ENCODE assay signal across 20 mouse cellular contexts in genomic region chr3:88100251-88100650, GRCm38 (mm10). TPM values are rescaled to one million over a fixed set of nuclear protein-coding genes. Genes with fewer than 3 reads are reported as not detected.
A peak's percentile ranks its signal among the peaks of the same experiment; 100 is the strongest.
DNase-seq lines count a peak whose midpoint lies in the region; ATAC-seq and TF ChIP-seq lines count a peak whose summit lies in the region.
"Had no signal": no experiment of that assay in that cellular context is flagged by ENCODE, and none has a peak within 500 bp of the region (broad histone marks: within the 10 kb centered on the region; RNA-seq: fewer than 3 reads in every experiment).

No protein-coding gene starts in this region.

- no peak for TF ChIP-seq POLR2A in bone marrow macrophage, adult 2 months (IDR thresholded peaks at IDR 0.05; ENCODE audit: borderline replicate concordance, low read depth, low read length)

- no peak for ATAC-seq in heart, embryonic 13.5 days (ENCODE audit: extremely low read depth, insufficient number of reproducible peaks, low FRiP score, low TSS enrichment)
- ATAC-seq in liver, postnatal 0 days = no peak
- ATAC-seq: intestine, embryonic 15.5 days had no signal

- H3K4me1 ChIP-seq in heart, embryonic 13.5 days = no peaks in the 10 kb centered on the region
- peaks cover 51% of the 10 kb centered on the region for H3K4me1 ChIP-seq in bone marrow macrophage, adult 2 months (ENCODE audit: control insufficient read depth, insufficient read depth, low read length)
- H3K4me1 ChIP-seq in liver, postnatal 0 days (ENCODE audit: insufficient read depth) = no peaks in the 10 kb centered on the region
- H3K4me1 ChIP-seq: hindbrain, embryonic 12.5 days; intestine, embryonic 15.5 days; lung, embryonic 15.5 days had no signal

- peaks cover 97% of the 10 kb centered on the region for H3K36me3 ChIP-seq in heart, embryonic 13.5 days
- H3K36me3 ChIP-seq in liver, postnatal 0 days (replicated peaks; ENCODE audit: insufficient read depth, low read length) = peaks cover 13% of the 10 kb centered on the region

- no peak for DNase-seq in heart, adult 8-10 months (ENCODE audit: low spot score)
- peak; percentile 40 for DNase-seq in layer of hippocampus, adult 9-11 months
- DNase-seq in layer of hippocampus, adult 9-10 months (ENCODE audit: low spot score) = no peak
- peak; percentile 88 for DNase-seq in 3T3-L1 (ENCODE audit: low read depth, low spot score)
- DNase-seq in yolk sac, embryonic 10.5 days (ENCODE audit: low spot score) = no peak
- no peak for DNase-seq in liver, postnatal 0 days
- DNase-seq: adrenal gland, postnatal 36 days; gastrocnemius, adult 2 months; layer of hippocampus, postnatal 36 days had no signal

- no peak overlapping the region for H3K4me2 ChIP-seq in heart, embryonic 13.5 days
- H3K4me2 ChIP-seq in liver, postnatal 0 days (ENCODE audit: low read depth, low read length) = no peak overlapping the region
- H3K4me2 ChIP-seq: hindbrain, embryonic 12.5 days; intestine, embryonic 15.5 days; lung, embryonic 15.5 days had no signal

- whole genome bisulfite sequencing in heart, embryonic 13.5 days = 70% methylated on average over 3 of the region's 3 CpGs
- 61% methylated on average over 3 of the region's 3 CpGs for WGBS in liver, postnatal 0 days (ENCODE audit: insufficient replicate concordance)

- no peak for TF ChIP-seq CTCF in bone marrow macrophage, adult 2 months (IDR thresholded peaks at IDR 0.05; ENCODE audit: low read depth, low read length)
- no peak for TF ChIP-seq CTCF in liver, postnatal 0 days (IDR thresholded peaks at IDR 0.05; ENCODE audit: low read depth)

- no peak overlapping the region for H3K4me3 ChIP-seq in heart, embryonic 13.5 days
- no peak overlapping the region for H3K4me3 ChIP-seq in bone marrow macrophage, adult 2 months (ENCODE audit: insufficient read depth, low read length)
- no peak overlapping the region for H3K4me3 ChIP-seq in liver, postnatal 0 days (ENCODE audit: low read depth, low read length)
- H3K4me3 ChIP-seq: gastrocnemius, adult 2 months; hindbrain, embryonic 12.5 days; intestine, embryonic 15.5 days; lung, embryonic 15.5 days had no signal

- H3K9ac ChIP-seq in heart, embryonic 13.5 days = no peak overlapping the region
- H3K9ac ChIP-seq in liver, postnatal 0 days (replicated peaks) = no peak overlapping the region
- H3K9ac ChIP-seq: hindbrain, embryonic 12.5 days; intestine, embryonic 15.5 days; lung, embryonic 15.5 days had no signal

- no peaks in the 10 kb centered on the region for H3K9me3 ChIP-seq in heart, embryonic 13.5 days
- H3K9me3 ChIP-seq in liver, postnatal 0 days (ENCODE audit: low read length) = no peaks in the 10 kb centered on the region
- H3K9me3 ChIP-seq: hindbrain, embryonic 12.5 days; intestine, embryonic 15.5 days; lung, embryonic 15.5 days had no signal

- no peak for TF ChIP-seq EP300 in liver, postnatal 0 days (IDR thresholded peaks at IDR 0.05; ENCODE audit: low read depth)

- H3K27me3 ChIP-seq in heart, embryonic 13.5 days (replicated peaks) = no peaks in the 10 kb centered on the region
- H3K27me3 ChIP-seq in liver, postnatal 0 days (ENCODE audit: insufficient read depth, low read length) = no peaks in the 10 kb centered on the region
- H3K27me3 ChIP-seq: hindbrain, embryonic 12.5 days; intestine, embryonic 15.5 days; lung, embryonic 15.5 days had no signal

- H3K27ac ChIP-seq in heart, embryonic 13.5 days (replicated peaks) = 0 out of 2 replicates have a peak overlapping the region, but pooled peaks have one; percentile 0
- H3K27ac ChIP-seq in bone marrow macrophage, adult 2 months (ENCODE audit: insufficient read depth, low read depth, low read length) = peak overlapping the region; percentile 29; the same call in 1 of the 2 replicates
- H3K27ac ChIP-seq in liver, postnatal 0 days (ENCODE audit: low read depth) = no peak overlapping the region
- H3K27ac ChIP-seq: gastrocnemius, adult 2 months; hindbrain, embryonic 12.5 days; intestine, embryonic 15.5 days; lung, embryonic 15.5 days had no signal

RNA-seq across cellular contexts. Expression of gene Iqgap3, which starts 18.5 kb away (rescaled TPM):
- 22.7 and 24.2 TPM in 2 replicates for polyA plus RNA-seq in heart, embryonic 13.5 days (2015; fragmentation: Nextera tagmentation; extraction: Ambion mirVana)
- total RNA-seq in heart, adult 8-10 months (2022) = under 1 TPM; 0.22 to 0.80 (median 0.45) TPM
- polyA plus RNA-seq in bone marrow macrophage, adult 2 months (2012; ENCODE audit: insufficient read depth, insufficient read length, missing spikeins) = 20.5 and 25.7 TPM in 2 replicates
- polyA plus RNA-seq in liver, postnatal 0 days (2015; fragmentation: Nextera tagmentation; extraction: Ambion mirVana) = 2.9 and 3.2 TPM in 2 replicates

RNA-seq across cellular contexts. Expression of gene Ttc24, which starts 22.1 kb away (rescaled TPM):
- not detected in 2 replicates for polyA plus RNA-seq in heart, embryonic 13.5 days (2015; fragmentation: Nextera tagmentation; extraction: Ambion mirVana)
- not detected for total RNA-seq in heart, adult 8-10 months (2022)
- not detected in 2 replicates for polyA plus RNA-seq in bone marrow macrophage, adult 2 months (2012; ENCODE audit: insufficient read depth, insufficient read length, missing spikeins)
- not detected in 2 replicates for polyA plus RNA-seq in liver, postnatal 0 days (2015; fragmentation: Nextera tagmentation; extraction: Ambion mirVana)
- total RNA-seq: adrenal gland, postnatal 36 days; gastrocnemius, adult 2 months; granulocyte monocyte progenitor cell, adult 5-6 weeks; layer of hippocampus, postnatal 36 days; left cerebral cortex, postnatal 36 days; liver, adult 2 months; megakaryocyte, adult 5-6 weeks had no signal
- polyA plus RNA-seq: C2C12; intestine, embryonic 15.5 days; liver, adult 2 months; lung, embryonic 15.5 days; neural tube, embryonic 14.5 days had no signal

RNA-seq across cellular contexts. Expression of gene Mef2d, which starts 41.9 kb away (rescaled TPM):
- polyA plus RNA-seq in heart, embryonic 13.5 days (2015; fragmentation: Nextera tagmentation; extraction: Ambion mirVana) = 35.5 and 37.1 TPM in 2 replicates
- 100 to 1,000 TPM; 125 to 139 (median 131) TPM for total RNA-seq in heart, adult 8-10 months (2022)
- 84.5 and 98.1 TPM in 2 replicates for polyA plus RNA-seq in bone marrow macrophage, adult 2 months (2012; ENCODE audit: insufficient read depth, insufficient read length, missing spikeins)
- 5.7 and 6.4 TPM in 2 replicates for polyA plus RNA-seq in liver, postnatal 0 days (2015; fragmentation: Nextera tagmentation; extraction: Ambion mirVana)

RNA-seq across cellular contexts. Expression of gene Naxe, which starts 42.0 kb away (rescaled TPM):
- polyA plus RNA-seq in heart, embryonic 13.5 days (2015; fragmentation: Nextera tagmentation; extraction: Ambion mirVana) = 144 and 156 TPM in 2 replicates
- 100 to 1,000 TPM in 1 of 4 experiments, 10 to 100 TPM in 3; 94.4 to 103 (median 96.3) TPM for total RNA-seq in heart, adult 8-10 months (2022)
- 76.1 and 83.0 TPM in 2 replicates for polyA plus RNA-seq in bone marrow macrophage, adult 2 months (2012; ENCODE audit: insufficient read depth, insufficient read length, missing spikeins)
- 78.0 and 80.1 TPM in 2 replicates for polyA plus RNA-seq in liver, postnatal 0 days (2015; fragmentation: Nextera tagmentation; extraction: Ambion mirVana)

RNA-seq across cellular contexts. Expression of gene Gpatch4, which starts 57.3 kb away (rescaled TPM):
- 18.7 and 20.9 TPM in 2 replicates for polyA plus RNA-seq in heart, embryonic 13.5 days (2015; fragmentation: Nextera tagmentation; extraction: Ambion mirVana)
- 10 to 100 TPM in 3 of 4 experiments, 1 to 10 TPM in 1; 9.8 to 11.7 (median 10.8) TPM for total RNA-seq in heart, adult 8-10 months (2022)
- 7.9 and 8.4 TPM in 2 replicates for polyA plus RNA-seq in bone marrow macrophage, adult 2 months (2012; ENCODE audit: insufficient read depth, insufficient read length, missing spikeins)
- 13.1 and 14.3 TPM in 2 replicates for polyA plus RNA-seq in liver, postnatal 0 days (2015; fragmentation: Nextera tagmentation; extraction: Ambion mirVana)

Comparison
In these comparisons a context has a peak if more than half of its experiments do, and no peak if none do; other contexts are left out.
1. DNase-seq: peak in layer of hippocampus, adult 9-11 months (single experiment) and 3T3-L1 (single experiment); none in heart, adult 8-10 months (single experiment), layer of hippocampus, adult 9-10 months (single experiment), yolk sac, embryonic 10.5 days (single experiment) and liver, postnatal 0 days (single experiment).